Mouse (Mus musculus): ENCODE measurements around the gene Traf1.

Gene Traf1

DNA sequence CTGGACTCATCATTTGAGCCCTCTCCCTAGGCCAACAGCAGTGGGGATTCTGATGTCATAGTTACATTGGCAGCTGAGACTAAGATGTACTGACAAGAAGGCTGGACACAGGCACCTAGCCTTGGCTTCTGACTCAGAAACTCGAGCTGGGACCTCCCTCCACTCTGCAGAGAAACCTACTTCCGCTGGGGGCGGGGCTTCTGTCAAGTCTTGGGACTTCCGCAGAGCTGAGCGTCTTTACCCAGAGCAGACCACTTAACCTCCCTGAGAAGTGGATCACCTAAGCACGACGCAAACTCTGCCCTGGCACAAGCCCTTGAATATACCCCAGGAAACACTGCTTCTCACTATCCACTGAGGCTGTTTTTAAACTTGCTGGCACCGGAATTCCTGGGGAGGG is 16.8 kb downstream of the Traf1 start:
- CTCF ChIA-PET = no interaction called here

DNA sequence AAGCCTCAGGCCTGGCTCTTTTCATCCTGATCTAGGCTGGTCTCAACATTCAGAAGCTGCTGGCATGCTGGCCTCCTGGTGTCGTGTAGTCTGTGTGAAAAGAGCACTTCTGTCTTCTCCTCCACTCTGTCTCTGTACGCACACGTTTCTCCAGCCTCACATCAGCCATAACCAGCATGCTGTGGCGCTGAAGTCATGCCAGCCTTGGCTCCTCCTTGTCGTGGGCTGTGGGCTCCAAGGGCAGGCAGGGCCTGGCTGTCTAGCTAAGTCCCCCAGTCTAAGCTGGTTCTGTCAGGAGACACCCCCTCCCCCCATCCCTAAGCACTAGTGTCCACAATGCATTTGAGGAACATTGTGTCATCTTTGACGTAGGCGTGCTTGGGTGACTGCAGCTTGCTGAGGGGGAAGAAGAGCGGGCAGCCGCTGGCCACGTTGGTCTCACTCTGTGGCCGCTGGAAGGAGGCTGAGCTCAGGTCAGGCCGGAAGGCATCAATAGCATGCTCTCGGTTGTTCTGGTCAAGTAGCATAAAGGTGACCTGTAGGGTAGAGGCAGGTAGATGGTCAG is 17.9 kb downstream of the Traf1 start:
- CTCF ChIA-PET = no interaction called here

DNA sequence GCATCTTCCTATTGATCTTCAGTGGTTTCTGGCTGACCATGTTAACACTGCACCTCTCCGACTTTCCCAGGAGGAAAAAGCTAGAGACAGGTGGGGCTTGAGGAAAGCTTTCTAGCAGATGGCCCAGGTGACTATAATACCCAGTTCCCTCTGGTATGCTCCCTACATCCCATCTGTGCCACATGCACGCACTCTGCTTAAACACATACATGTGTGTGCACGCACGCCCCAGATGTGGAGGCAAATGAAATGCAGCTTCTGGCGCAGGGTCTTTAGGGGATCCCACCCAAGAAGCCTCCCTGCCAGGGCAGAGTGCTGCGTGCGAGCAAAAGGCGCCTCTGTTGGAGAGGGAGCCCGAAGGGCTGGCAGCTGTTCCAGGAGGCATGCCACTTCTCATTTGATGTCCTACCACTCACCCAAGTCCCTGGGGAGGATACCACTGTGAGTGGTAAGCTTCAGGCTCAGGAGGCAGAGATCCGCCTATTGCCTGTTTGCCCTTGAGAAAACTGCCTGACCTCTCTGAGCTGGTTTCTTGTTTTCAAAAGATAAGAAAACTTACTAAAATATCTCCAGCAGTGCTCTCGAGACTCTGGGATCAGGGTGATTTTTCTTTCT is 20.4 kb downstream of the Traf1 start:
- CTCF ChIA-PET = interaction anchor here (1.1 kb wide), 2 partner anchors 10 to 20 kb away, joined by 3 read pairs; partner anchors contain the start of gene Traf1

DNA sequence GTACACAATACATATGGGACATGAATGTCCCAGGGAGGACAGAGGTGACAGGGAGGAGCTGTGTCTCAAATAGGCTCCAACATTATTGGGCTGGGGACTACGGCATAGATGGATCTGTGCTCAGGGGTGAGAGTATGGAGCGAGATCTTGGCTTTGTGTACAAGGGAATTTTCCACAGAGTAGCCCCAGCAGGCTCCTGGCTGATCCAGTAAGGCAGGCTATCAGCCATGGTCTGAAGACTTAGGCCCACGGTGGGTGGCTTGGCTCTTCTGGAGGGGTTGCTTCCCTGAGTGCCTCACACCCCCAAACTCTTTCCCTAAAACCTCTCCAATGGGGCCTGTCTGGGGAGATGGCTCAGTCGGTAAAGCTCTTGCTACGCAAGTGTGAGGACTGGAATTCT is 21.3 kb downstream of the Traf1 start:
- CTCF ChIA-PET = interaction anchor here (0.6 kb wide), 1 partner anchor 139 kb away, joined by 3 read pairs; no protein-coding TSS in a partner anchor

DNA sequence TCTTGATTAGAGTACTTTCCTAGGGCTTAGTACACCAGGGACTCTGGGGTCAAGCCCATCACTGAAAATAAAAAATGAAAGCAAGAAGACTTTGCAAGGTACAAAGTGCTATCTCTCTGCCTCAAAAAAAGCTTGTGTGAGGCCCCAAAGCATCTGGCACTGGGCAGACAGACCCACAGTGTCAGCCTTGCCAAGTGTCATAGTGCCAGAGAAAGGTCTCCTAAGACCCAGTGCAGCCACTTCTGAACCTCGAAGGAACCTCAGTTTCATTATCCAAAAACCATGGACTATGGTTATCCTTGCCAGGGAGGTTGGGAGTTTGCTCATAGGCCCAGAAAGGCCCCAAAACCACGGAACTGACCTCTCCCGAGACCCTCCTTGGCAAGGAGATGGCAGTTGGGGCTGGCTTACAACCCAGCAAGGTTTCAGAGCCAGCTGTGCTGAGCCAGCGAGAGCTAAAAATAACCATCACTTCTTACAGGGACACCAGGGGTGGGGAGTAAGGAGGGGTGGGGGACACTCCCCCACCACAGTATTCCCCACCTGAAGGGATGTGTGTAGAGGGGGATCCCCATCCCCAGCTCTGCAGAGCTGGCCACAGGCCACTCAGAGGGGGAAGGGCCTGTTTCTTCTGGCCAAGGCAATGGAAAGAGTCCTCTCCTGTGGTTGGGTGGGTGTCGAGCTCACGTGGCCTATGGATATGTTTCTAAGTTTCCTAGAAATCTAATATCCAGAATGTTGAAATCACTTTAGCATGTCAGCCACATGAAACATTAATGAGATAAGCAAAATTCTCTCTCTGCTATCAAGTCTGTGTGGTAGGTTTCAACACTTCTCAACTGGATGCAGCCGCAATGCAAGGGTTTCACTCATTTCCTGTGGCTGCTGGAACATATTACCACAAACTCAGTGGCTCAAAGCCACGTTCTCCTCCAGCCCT is 23.0 kb downstream of the Traf1 start:
- CTCF ChIA-PET = interaction anchor here (0.6 kb wide), 1 partner anchor 46 kb away, joined by 3 read pairs; no protein-coding TSS in a partner anchor

DNA sequence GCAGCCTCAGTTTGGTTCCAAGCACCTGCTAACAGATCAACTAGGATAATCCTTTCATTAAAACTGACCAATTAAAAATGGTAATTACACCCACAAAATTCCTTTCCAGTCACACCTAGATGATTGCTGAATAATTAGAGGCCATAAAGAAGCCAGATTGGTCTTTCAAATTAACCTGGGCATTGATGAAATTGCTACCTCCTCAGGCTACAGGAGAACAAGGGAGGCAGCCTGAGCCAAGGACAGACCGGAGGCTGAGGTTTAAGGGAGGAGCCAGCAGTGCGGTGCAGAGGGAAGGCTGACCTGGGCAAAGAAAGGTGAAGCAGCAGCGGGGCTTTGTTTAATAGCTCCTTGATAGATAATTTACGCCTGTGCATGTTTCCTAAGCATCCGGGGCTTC is 24.1 kb downstream of the Traf1 start:
- CTCF ChIA-PET = interaction anchor here (0.9 kb wide), 1 partner anchor 24 kb away, joined by 4 read pairs; no protein-coding TSS in a partner anchor

DNA sequence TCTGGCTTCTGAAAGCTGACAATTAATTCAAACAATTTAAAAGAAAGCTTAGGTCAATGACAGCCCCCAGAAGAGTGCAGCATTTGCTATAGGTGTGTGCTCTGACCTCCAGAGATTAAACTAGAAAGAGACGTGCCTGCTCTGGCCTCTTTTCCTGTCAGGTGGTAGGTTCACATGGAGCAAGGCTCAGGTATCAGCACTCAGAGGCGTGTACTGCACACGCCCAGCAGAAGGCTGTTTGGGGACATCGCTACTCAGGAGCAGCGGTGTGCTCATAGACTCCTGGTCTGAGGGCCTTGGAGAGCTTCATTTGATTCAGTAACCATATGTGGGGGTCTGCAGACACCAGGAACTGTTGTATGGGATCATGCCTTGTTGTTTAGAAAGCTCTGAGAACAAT is 34.3 kb downstream of the Traf1 start:
- CTCF ChIA-PET = no interaction called here

DNA sequence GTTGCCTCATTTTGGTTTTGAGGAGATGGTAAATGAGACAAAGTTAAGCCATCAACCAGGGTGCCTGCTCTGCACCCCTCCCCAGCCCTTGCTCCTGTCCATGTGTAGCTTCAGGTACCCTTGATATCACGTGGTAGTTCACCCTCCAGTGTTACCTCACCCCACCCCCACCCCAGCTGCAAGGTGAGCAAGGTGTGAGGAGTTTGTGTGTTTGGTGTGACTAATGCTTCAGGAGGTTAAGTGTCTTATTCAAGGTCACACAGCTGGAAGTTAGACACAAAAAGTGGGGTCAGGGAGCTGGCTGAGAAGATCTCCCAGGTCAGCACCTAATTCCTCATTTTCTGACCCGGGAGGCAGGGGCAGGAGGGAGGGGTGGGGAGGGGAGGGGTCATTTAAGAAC is 38.8 kb downstream of the Traf1 start:
- CTCF ChIA-PET = interaction anchor here (0.8 kb wide), 1 partner anchor 23 kb away, joined by 12 read pairs; no protein-coding TSS in a partner anchor

DNA sequence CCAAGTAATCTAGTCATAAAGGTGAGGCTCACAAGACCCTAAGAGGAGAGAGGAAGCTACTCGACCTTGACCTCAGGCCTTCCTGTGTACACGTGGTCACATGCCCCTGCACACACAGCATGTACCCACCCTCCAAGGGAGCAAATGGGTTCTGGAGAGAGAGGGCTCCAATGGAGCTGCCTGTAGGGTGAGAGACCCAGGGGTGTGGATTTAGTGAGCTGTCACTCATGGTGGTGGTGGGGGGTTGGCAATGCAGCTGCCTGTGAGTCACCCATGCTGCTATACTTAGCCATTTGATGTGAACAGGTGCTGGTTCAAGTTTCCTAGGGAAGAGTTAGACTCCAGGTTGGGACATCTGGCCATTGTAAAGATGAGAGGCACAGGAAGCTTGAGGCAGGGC is 41.4 kb downstream of the Traf1 start:
- CTCF ChIA-PET = no interaction called here

DNA sequence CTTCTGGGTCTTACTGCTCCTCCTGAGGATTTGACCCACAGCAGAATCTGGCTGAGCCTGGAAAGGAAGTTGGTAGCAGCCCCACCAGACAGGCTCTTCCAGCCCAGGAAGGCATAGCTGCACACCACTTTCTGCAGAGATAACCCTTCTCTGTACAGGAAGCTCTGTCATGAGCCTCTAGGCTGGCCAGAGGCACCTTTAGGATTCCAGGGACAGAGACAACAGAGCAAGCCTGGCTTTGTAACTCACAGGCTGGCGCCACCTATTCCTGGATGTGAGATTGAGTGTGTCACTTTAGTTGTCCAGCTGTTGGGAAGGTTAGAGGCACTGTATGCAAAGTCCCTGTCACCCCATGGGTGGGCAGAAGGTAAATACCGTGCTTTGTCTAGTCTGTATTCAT is 46.5 kb downstream of the Traf1 start:
- CTCF ChIA-PET = interaction anchor here (1.2 kb wide), 1 partner anchor 48 kb away, joined by 3 read pairs; no protein-coding TSS in a partner anchor

DNA sequence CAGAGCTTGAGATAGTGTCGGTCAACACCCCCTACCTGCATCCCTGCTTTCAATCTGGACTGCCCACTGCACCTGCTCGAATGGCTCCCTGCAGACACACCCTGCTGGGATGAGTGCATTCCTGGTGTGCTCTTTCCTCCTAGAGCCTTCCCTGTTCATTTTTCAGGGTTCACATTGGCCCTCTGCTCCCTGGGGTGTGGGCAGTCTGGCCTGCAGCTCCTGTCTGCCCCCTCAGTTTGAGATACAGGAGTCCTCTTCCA is 46.8 kb downstream of the Traf1 start:
- CTCF ChIA-PET = interaction anchor here (1.2 kb wide), 1 partner anchor 48 kb away, joined by 3 read pairs; no protein-coding TSS in a partner anchor

DNA sequence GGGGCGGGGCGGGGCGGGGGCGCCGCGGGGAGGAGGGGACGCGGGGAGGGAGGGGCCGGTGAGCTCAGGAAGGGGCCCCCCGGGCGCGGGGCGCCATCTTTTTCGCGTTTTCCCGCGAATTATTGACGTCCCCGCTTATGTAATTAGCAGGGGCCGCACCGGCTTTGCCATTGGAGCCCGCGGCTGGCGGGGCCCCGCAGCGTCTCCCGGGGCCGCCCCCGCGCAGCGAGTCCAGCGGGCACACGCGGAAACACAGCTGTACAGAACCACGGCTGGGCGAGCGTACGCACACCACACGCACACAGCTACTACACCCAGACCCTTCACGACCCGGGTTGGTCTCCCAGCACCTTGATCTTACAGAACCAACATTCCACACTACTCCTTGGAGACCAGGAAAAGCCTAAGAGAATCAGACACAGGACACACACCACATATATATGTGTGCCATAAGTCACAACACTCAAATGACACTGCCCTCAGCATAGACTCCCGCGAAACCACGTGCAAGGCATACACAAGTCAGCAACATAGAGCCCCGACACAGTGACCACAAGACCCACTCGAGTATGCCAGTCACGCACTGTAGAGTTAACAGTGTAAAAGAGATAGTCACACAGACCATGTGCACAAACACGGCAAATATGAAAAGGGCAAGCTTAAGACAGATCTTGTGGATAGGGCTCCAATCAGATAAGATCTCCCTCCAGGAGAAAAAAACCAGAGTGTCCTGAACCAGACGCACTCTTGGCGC is 47.3 kb downstream of the Traf1 start:
- CTCF ChIA-PET = interaction anchor here (1.1 to 1.2 kb wide), 2 partner anchors 49 to 62 kb away, joined by 3 read pairs; no protein-coding TSS in a partner anchor

DNA sequence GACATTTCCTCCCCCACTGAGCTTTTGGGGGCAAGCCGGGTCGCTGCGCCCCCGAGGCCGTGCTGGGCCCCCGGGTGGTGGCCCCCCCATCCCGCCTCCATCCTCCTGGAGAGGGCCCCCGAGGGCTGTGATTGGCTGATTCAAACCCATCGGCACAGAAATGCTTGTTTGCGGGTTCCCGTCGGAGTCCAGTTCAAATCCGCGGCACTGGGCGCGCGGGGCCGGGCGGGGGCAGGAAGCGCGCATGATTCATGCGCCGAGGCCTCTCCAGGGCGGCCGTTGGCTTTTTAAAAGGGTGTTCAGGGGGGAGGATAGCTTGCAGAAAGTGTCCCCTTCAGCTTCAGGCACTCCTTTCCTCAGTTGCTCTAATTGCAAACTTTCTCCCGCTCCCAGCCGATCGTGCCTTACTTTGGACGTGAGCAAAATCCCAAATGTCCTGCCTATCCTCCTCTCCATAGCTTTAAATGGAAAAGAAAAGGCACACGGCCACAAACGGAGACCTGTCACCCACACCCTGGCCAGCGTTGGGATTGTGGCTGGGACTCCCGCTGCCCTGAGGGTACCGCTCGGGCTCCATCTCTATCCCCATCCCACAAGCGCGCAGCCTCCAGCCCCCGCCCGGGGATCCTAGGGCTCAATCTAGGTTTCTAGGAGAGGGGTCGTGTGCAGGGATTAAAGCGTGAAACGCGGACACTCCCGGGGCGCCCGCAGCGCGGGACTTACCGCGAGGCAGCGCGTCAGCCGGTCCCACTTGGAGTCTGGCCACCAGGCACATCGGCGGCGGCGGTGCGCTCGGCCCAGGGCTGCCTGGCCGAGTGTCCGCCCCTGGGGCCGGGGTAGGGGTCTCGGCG is 48.1 kb downstream of the Traf1 start, which contains the start of gene Phf19:
Phf19 (minus strand) TSS at position 809 of the 851 bp plus-strand sequence.
- CTCF ChIA-PET = interaction anchor here (0.6 to 1.1 kb wide), 5 partner anchors 23 to 183 kb away, joined by 3 to 4 read pairs (median 3); no protein-coding TSS in a partner anchor

DNA sequence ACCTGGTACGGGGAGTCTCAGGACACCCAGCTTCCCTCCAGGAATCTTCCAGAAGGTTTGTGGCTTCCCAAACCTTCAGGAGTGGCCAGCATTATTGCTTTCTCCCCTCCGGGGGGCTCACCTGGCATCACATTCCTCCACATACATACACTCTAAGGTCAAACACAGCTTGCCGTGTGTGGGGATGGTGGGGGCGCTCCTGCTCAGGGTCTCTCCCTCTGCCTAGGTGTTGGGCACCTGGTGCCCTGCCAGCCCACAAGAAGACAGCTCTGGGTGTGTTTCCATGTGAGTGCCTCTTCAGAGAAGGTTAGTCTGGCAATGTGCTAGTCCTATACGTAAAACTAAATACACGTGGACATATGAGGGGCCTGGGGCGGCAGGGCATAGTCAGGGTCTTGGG is 49.0 kb downstream of the Traf1 start:
- CTCF ChIA-PET = interaction anchor here (0.6 to 0.8 kb wide), 3 partner anchors 24 to 182 kb away, joined by 3 read pairs; no protein-coding TSS in a partner anchor

DNA sequence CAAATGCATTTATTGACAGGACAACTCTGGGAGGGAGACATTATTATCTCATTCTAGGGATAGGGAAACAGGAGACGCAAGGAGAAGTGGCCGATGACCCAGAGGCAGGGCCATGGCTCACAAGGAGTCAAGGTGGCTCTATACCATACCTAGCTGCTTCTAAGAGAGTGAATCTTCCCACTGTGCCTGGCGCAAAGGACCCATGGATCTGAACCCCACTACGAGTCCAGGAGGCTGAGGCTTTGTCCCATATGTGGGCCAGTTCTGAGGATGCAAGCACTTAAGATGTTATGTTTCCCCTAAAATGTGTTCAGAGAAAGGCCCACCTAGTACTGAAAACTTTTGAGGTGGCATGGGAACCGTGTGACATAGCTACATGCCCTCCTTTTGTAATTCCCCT is 49.7 kb downstream of the Traf1 start:
- CTCF ChIA-PET = no interaction called here

DNA sequence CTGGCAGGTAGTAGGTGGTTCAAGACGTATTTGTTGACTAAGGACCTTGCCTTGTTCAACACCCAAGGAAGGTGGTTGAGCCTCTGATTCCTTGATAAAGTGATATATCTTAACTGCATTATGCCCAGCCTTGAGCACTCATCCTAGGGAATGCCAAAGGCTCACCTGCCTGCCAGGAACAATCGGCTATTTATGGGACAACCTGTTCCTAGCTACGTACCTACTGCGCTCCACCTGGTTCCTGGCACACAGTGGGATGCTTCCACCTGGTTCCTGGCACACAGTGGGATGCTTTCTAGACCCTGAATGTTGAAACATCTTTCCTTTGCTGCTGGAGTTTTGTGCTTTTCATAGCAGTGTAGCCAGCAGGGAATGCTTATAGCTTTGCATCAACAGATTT is 51.9 kb downstream of the Traf1 start:
- CTCF ChIA-PET = no interaction called here

DNA sequence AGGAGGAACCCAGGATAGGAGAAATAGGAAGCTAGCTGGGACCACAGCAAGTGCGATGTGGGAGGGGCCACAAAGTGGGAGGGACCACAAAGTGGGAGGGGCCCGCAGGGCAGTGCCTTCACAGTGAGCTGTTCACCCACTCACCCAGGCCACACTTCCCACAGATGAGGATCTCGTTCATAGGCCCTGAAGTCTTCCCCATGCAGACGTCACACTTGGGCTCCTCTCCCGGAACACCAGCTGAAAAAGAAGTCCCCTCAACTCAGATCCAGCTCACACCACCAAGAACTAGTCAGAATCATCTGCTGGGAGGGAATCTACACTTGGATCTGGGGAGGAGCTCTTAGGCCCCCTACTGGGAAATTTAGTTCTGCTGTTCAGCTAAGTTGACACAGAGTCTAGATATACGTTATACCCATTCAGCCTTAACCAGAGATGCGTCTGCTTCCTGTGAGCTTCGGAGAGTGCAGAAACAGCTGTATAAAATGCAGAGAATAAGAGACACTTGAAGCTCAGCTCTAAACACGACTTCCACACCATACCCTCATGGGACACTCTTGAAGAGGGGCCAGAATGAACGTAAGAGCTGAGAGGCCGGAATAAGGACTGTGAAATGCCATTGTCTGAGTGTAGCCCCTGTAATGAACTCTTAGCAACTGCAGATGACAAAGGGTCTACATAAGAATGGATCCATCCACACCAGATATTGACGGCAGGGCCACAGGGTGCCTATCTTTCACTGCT is 54.5 kb downstream of the Traf1 start:
- CTCF ChIA-PET = interaction anchor here (0.6 kb wide), 1 partner anchor 11 kb away, joined by 3 read pairs; no protein-coding TSS in a partner anchor

DNA sequence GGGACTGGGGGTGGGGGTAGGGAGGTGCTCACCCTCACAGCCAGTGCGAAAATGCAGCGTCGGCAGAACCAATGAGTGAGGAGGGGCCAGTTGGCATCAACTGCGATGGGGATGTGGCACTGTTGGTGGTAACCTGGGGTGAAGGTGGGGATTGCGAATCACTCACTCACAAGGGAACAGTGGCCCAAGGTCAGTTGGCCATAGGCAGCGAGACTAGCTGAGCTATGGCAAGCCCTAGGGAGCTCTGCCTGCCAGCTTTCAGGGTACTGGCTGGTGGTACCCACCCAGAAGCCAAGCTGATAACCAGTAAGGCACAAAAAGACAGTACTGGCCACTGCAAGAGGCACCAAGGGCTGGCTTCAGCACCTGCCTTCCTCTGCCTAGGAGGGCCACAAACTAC is 55.1 kb downstream of the Traf1 start:
- CTCF ChIA-PET = interaction anchor here (0.7 kb wide), 1 partner anchor 68 kb away, joined by 3 read pairs; no protein-coding TSS in a partner anchor

DNA sequence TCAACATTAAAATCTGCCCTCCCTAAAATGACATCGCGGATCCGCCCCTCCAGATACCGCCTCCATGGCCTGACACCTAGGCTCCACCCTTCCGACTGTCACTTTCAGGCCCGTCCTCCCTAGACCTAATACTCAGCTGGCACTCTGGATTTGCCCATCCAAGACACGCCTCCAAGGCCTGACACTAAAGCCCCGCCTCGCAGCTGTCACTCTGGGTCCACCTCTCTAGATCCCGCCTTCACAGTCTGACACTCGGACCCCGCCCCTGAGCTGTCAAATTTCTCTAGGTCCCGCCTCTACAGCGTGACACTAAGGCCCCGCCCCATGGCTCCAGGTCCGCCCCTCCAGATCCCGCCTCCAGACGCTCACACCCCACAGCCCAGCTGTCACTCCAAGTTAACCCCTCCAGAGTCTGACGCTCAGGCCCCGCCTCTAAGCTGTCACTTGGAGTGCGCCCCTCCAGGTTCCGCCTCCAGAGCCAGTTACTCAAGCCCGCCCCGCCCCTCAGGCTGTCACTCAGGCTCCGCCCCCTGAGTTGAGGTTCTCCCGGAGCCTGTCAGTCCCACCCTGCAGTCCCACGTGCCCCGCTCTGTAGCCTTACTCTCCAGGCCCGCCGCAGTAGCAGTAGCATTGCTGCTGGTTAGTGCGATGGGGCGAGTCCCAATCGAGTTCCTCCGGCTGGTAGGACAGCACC is 56.6 kb downstream of the Traf1 start:
- CTCF ChIA-PET = interaction anchor here (0.6 to 0.9 kb wide), 2 partner anchors 121 to 148 kb away, joined by 3 read pairs; no protein-coding TSS in a partner anchor
